Mouse (Mus musculus) embryonic facial prominence, embryonic 13.5 days (tissue): Measurements from ENCODE around the gene Zfp263. TPM values are rescaled to one million over a fixed set of nuclear protein-coding genes. Genes with fewer than 3 reads are reported as not detected.

Experiments
- ATAC-seq: fragments of 200-750 bp; cut with Nextera tagmentation; 2 replicates; pipeline ENCODE4 v1.8.0; 2017; ENCODE audit warnings: low read depth; ENCODE audit not compliant: insufficient number of reproducible peaks, insufficient read depth, low FRiP score, low TSS enrichment
- H3K27ac ChIP-seq: fragments of 300-500 bp; sonication (generic); 2 replicates; pipeline ENCODE4 v1.5.1; 2015; ENCODE audit warnings: moderate library complexity, mild to moderate bottlenecking, inconsistent platforms
- H3K27me3 ChIP-seq: fragments of 300-500 bp; sonication (generic); 2 replicates; pipeline ENCODE4 v1.6.1; 2015; ENCODE audit warnings: mild to moderate bottlenecking, inconsistent platforms
- H3K36me3 ChIP-seq: fragments of 300-500 bp; sonication (generic); 2 replicates; pipeline ENCODE4 v1.6.1; 2015; ENCODE audit warnings: mild to moderate bottlenecking, inconsistent platforms
- H3K4me1 ChIP-seq: fragments of 300-500 bp; sonication (generic); 2 replicates; pipeline ENCODE4 v1.6.1; 2015; ENCODE audit warnings: inconsistent platforms
- H3K4me2 ChIP-seq: fragments of 300-500 bp; sonication (generic); 2 replicates; pipeline ENCODE4 v1.6.1; 2015; ENCODE audit warnings: moderate library complexity, mild to moderate bottlenecking, inconsistent platforms
- H3K4me3 ChIP-seq: fragments of 300-500 bp; sonication (generic); 2 replicates; pipeline ENCODE4 v1.5.1; 2015; ENCODE audit warnings: mild to moderate bottlenecking, inconsistent platforms
- H3K9ac ChIP-seq: fragments of 300-500 bp; sonication (generic); 2 replicates; pipeline ENCODE4 v1.6.1; 2015; ENCODE audit warnings: mild to moderate bottlenecking, inconsistent platforms
- H3K9me3 ChIP-seq: fragments of 300-500 bp; sonication (generic); 2 replicates; pipeline ENCODE4 v1.6.1; 2016; ENCODE audit warnings: inconsistent platforms
- WGBS: fragments of 180-500 bp; shearing (Covaris S2); methylation state at CpG from one replicate; pipeline ENCODE4 v1.1.7; 2015; ENCODE audit warnings: mixed read lengths; 5-methylcytosine and 5-hydroxymethylcytosine counted together
- polyA plus RNA-seq: library from polyadenylated mRNA; unstranded; fragments of >200 nt; fragmentation: Nextera tagmentation; extraction: Ambion mirVana; gene quantifications from 2 replicates; pipeline ENCODE4 v1.2.1, GENCODE M21; 2015

The Zfp263 gene
- polyA plus RNA-seq: 62.5 and 62.7 TPM in 2 replicates

DNA sequence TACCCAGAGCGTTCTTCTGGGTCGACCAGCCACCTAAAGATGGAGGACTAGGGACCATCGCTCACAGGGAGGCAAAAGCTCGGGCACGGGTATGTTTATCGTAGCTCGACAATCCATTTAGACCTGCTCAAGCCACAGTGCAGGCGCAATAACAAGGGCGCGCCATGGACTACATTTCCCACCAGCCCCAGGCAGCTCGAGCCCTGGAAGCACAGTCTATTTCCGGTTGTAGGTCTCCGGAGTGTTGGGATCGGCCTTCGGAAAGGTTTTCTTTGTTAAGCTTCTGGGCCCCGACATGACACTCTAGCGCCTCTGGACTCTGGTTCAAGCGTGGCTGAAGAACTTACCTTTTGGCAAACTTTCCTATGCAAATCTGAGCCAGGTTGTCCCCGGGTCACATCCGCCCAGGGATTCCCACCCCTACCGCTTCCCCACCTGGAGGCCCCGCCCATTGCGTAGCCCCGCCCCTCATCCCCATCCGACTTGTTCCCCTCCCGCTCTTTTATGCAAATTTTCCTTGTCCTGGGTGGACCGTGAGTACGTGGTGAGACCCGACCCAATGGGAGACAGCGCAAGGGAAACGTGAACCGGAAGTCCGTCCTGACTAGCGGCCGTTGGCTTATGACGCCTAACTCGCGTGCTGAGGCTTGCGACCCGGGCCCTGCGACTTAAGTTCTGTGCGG is at the start of gene Zfp263:
Gene Zfp263 (plus strand): TSS at position 591 of the 683 bp plus-strand sequence.
- H3K9me3 ChIP-seq: peaks cover 9% of the 10 kb centered on the region
- H3K4me2 ChIP-seq: peak within 1 kb of the TSS; percentile 94
- H3K9ac ChIP-seq: peak within 1 kb of the TSS; percentile 93
- under 1% methylated on average over 42 of the region's 42 CpGs for WGBS
- no peaks in the 10 kb centered on the region for H3K27me3 ChIP-seq
- H3K36me3 ChIP-seq: peaks cover 32% of the 10 kb centered on the region
- peak within 1 kb of the TSS; percentile 91 for H3K4me3 ChIP-seq
- peak within 1 kb of the TSS; percentile 92 for H3K27ac ChIP-seq
- ATAC-seq: peak; percentile 99
- peaks cover 17% of the 10 kb centered on the region for H3K4me1 ChIP-seq

DNA sequence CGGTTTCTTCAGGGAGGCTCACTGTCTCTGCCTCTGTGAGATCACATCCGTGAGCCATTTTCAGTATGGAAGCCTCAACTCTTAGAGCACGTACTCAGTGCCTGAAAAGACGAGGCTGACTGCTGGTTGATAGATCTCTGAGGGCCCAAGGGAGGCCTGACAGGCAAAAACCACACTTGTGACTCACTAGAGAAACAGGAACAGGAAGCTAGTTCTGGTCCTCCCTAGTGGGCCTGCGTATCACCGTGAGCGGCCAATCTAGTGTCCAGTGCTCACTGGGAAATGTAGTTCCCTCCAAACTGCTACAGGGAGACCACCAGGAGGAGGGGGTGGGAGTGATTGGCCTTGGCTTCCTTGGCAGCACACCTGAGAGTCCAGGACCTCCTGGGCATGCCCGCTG is 44.6 kb upstream of the Zfp263 start:
- no peaks in the 10 kb centered on the region for H3K4me1 ChIP-seq
- H3K27ac ChIP-seq: no peak overlapping the region
- 80% methylated on average over 8 of the region's 8 CpGs for WGBS
- H3K9me3 ChIP-seq: no peaks in the 10 kb centered on the region
- H3K4me3 ChIP-seq: no peak overlapping the region
- H3K36me3 ChIP-seq: no peaks in the 10 kb centered on the region
- no peak for ATAC-seq
- H3K27me3 ChIP-seq: no peaks in the 10 kb centered on the region
- H3K4me2 ChIP-seq: no peak overlapping the region
- no peak overlapping the region for H3K9ac ChIP-seq

DNA sequence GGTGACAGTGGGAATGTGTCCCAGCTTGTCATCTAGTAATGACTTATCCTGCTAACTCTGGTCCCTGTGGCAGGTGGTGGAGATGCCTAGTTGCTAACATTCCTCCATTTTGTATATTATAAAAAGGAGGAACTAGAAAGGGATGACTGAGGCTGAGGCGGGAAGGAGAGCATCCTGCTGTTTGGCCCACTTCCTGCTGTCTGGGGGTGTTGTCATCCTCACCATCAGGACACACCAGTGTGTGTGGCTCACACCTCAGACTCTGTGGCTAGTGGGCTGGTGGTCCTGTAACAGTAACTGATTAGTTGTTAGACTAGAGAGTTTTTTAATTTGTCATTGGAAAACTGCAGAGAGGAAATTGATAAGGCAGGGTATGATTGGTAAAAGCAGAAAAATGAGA is 43.0 kb upstream of the Zfp263 start:
- no peaks in the 10 kb centered on the region for H3K4me1 ChIP-seq
- no peaks in the 10 kb centered on the region for H3K9me3 ChIP-seq
- no peaks in the 10 kb centered on the region for H3K36me3 ChIP-seq
- WGBS: 75% methylated on average over 1 of the region's 1 CpGs
- no peak overlapping the region for H3K4me2 ChIP-seq
- no peaks in the 10 kb centered on the region for H3K27me3 ChIP-seq
- no peak overlapping the region for H3K9ac ChIP-seq
- H3K27ac ChIP-seq: no peak overlapping the region
- no peak overlapping the region for H3K4me3 ChIP-seq
- ATAC-seq: no peak

DNA sequence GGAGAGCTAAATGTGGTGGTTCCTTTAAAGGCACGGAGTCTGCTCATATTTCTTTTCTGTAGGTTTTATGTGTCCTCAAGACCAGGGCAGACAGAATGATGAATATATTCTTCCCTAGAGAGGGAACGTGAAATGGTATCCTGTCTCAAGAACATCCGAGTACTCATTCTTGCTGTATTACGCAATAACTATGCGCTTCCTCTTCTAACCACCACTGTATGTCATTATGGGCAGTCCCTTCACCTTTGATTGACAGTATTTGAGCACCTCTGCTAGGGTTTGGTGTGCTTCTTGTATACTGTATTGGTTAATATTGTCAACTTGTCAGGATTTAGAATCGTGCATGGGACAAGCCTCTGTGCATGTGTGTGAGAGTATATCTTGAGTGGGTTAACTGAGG is 37.2 kb upstream of the Zfp263 start:
- H3K4me3 ChIP-seq: no peak overlapping the region
- H3K9ac ChIP-seq: no peak overlapping the region
- 83% methylated on average over 6 of the region's 6 CpGs for WGBS
- no peak overlapping the region for H3K4me2 ChIP-seq
- no peak overlapping the region for H3K27ac ChIP-seq
- no peaks in the 10 kb centered on the region for H3K4me1 ChIP-seq
- no peak for ATAC-seq
- no peaks in the 10 kb centered on the region for H3K36me3 ChIP-seq
- no peaks in the 10 kb centered on the region for H3K27me3 ChIP-seq
- no peaks in the 10 kb centered on the region for H3K9me3 ChIP-seq

DNA sequence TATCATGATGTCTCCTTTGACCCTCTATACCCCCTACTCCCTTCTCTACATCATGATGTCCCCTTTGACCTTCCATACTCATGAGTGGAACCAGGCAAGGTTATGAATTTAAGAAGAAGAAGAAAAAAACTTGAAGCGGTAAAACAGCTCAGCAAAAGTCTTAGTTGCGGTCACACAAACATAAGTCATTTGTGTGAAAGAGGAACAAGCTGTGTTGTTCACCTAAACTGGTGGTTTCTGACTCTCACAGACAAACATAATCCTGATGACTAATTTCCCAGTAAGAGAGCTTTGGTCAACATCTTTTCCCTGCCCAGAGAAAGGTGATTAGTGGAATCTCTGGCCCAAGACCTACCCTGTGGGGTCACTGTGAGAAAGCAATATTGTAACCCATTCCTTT is 29.2 kb upstream of the Zfp263 start:
- Histone ChIP-seq H3K4me1 (no peaks in the 10 kb centered on the region), H3K27me3 (no peaks in the 10 kb centered on the region), H3K9me3 (peaks cover 3% of the 10 kb centered on the region; the same call in 1 of the 2 replicates), H3K4me3 (no peak overlapping the region), H3K4me2 (no peak overlapping the region), H3K36me3 (no peaks in the 10 kb centered on the region), H3K9ac (no peak overlapping the region), H3K27ac (no peak overlapping the region)
- WGBS: 89% methylated on average over 2 of the region's 2 CpGs
- no peak for ATAC-seq

DNA sequence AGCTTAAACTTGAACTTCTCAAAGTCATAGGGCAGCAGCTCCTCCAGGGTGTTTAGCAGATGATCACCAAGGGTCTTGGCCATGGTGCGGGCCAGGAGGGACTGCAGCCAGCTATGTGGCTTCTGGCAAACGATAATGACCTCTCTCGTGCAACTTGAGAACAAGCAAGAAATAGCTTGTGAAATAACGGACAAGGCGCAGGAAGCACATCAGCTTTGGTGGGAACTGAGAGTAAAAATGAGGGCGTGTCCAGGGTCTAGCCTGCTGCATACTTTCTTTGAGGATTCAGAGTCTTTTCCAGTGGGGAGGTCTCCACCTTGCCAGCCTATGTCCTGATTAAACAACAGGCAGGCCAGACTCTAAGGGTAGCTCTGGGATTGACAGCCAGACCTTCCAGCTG is 25.9 kb upstream of the Zfp263 start, which contains the start of gene Mefv:
Gene Mefv (minus strand): TSS at position 118 of the 400 bp plus-strand sequence.
- Histone ChIP-seq H3K4me1 (no peaks in the 10 kb centered on the region), H3K9me3 (peaks cover 3% of the 10 kb centered on the region; the same call in 1 of the 2 replicates), H3K4me2 (no peak within 1 kb of the TSS), H3K27me3 (no peaks in the 10 kb centered on the region), H3K27ac (no peak within 1 kb of the TSS), H3K4me3 (no peak within 1 kb of the TSS), H3K9ac (no peak within 1 kb of the TSS), H3K36me3 (no peaks in the 10 kb centered on the region)
- no peak for ATAC-seq
- 84% methylated on average over 6 of the region's 6 CpGs for WGBS

DNA sequence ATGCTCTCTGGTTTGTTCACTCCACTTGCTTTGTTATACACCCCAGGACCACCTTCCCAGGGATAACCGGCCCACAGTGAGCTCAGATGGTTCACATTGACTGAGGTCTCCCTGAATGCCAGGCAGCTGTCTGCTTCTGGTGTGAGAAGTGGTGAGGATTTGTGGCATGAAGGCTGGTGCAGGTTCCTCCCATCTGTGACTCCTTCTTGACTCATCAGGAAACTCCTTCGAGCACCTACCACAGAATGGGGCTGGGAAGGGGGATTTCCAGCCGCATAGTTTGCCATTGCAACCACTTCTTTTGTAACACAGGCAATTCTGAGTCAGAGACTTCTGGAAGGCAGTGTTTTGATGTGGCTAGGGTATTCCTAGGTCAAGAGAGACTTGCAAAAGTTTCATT is 20.7 kb upstream of the Zfp263 start:
- Histone ChIP-seq H3K36me3 (no peaks in the 10 kb centered on the region), H3K9me3 (no peaks in the 10 kb centered on the region), H3K4me1 (no peaks in the 10 kb centered on the region), H3K27me3 (no peaks in the 10 kb centered on the region), H3K9ac (no peak overlapping the region), H3K4me2 (no peak overlapping the region), H3K4me3 (no peak overlapping the region), H3K27ac (no peak overlapping the region)
- 78% methylated on average over 3 of the region's 3 CpGs for WGBS
- ATAC-seq: no peak

DNA sequence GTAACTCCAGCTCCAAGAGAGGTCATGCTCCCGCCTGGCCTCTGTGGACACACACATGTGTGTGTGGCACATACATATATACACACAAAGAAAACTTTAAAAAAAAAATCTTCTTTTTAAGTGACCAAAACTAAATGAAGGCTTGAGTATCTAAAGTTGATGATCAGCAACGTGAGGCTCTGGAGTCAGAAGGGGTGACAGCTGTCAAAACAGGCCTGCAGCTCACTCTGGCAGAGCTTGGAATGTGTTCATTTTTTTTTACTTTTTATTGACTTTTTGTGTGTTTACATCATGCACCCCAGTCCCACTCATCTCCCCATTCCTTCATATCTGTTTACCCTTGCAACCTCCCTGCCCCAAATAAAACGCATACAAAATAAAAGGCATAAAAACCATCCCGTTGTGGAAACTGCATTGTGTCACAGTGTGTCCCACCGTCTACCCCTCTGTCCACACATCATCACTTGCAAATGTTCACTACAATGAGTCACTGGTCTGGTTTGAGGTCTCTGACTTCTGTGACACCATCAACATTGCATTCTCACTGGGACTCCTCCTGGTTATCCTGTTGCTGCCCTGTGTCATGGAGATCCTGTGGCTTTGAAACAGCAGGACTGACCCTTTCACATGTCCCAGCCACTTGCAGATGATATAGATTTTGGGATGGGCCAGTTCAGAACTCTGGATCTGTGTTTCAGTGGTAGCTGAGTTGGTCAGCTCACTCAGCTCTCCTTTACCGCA is 15.7 kb upstream of the Zfp263 start:
- Histone ChIP-seq H3K4me3 (no peak overlapping the region), H3K4me1 (no peaks in the 10 kb centered on the region), H3K27me3 (no peaks in the 10 kb centered on the region), H3K9ac (no peak overlapping the region), H3K27ac (no peak overlapping the region), H3K36me3 (no peaks in the 10 kb centered on the region), H3K4me2 (no peak overlapping the region), H3K9me3 (no peaks in the 10 kb centered on the region)
- WGBS: 81% methylated on average over 6 of the region's 6 CpGs
- ATAC-seq: no peak

DNA sequence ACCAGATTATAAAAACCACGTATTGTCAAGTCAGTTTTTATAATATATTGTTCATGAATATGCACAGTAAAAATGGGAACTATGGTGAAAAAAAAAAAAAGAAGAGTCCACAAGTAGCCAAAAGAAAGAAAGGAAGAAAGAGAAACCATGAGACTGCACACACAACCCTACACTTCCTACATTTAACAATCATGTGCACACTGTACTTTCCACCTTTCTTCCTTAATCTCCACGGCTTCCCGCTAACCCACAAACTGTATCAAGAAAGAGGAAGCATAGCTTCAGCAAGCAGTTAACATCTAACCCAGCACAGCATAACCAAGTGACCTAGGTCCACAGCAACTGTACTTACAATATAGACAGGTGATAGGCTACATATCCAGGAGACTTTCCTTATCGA is 11.3 kb upstream of the Zfp263 start:
- ATAC-seq: no peak
- no peaks in the 10 kb centered on the region for H3K4me1 ChIP-seq
- no peaks in the 10 kb centered on the region for H3K27me3 ChIP-seq
- no peaks in the 10 kb centered on the region for H3K9me3 ChIP-seq
- H3K36me3 ChIP-seq: no peaks in the 10 kb centered on the region
- H3K27ac ChIP-seq: no peak overlapping the region
- WGBS: 88% methylated on average over 4 of the region's 4 CpGs
- H3K4me3 ChIP-seq: no peak overlapping the region
- no peak overlapping the region for H3K4me2 ChIP-seq
- no peak overlapping the region for H3K9ac ChIP-seq

DNA sequence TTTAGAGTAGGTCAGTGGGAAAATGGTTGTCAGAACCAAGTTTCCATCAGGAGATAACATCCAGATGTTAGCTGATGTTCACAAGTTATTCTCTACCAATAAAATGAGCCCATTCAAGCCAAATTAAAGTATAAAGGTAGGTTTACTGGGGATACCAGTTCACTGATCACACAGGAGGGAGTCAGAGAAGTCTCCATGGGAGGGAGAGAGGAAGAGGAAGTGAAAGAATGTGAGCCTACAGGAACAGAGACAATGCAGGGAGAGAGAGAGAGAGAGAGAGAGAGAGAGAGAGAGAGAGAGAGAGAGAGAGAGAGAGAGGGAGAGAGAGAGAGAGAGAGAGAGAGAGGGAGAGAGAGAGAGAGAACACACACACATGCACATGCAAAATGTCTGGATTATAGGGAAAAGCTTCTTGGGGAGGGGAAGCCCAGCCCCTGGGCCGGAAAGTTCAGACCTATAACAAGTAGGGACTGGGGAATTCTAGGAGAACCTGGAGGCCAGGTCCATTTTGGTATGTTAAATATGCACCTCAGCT is 10.6 kb upstream of the Zfp263 start:
- H3K9me3 ChIP-seq: no peaks in the 10 kb centered on the region
- no peak for ATAC-seq
- H3K4me1 ChIP-seq: no peaks in the 10 kb centered on the region
- H3K4me3 ChIP-seq: no peak overlapping the region
- peaks cover 3% of the 10 kb centered on the region; the same call in 1 of the 2 replicates for H3K27me3 ChIP-seq
- no peaks in the 10 kb centered on the region for H3K36me3 ChIP-seq
- no peak overlapping the region for H3K9ac ChIP-seq
- no peak overlapping the region for H3K27ac ChIP-seq
- 71% methylated on average over 1 of the region's 1 CpGs for whole genome bisulfite sequencing
- H3K4me2 ChIP-seq: no peak overlapping the region

DNA sequence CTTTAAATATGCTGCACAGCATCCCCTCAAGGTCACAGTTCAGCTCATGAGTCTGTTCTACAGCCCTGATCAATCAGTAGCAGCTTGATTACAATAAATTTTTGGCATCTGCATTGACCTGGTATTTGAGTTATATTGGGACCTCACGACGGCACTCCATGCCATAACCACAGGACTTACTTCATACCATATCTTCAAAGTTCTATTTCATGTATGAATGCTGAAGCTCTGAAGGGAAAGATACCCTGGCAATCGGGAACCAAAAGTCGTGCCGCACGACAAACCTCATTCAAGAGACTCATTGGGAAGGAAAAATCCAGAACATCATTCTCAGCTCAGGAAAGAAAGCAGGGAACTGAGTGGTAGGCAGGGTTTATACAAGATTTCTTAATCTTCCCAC is 1.4 kb upstream of the Zfp263 start:
- Histone ChIP-seq H3K27me3 (peaks cover 3% of the 10 kb centered on the region; the same call in 1 of the 2 replicates), H3K4me1 (peaks cover 17% of the 10 kb centered on the region), H3K4me2 (no peak overlapping the region), H3K36me3 (peaks cover 22% of the 10 kb centered on the region), H3K27ac (no peak overlapping the region), H3K4me3 (peak overlapping the region; percentile 91; the same call in 1 of the 2 replicates), H3K9me3 (no peaks in the 10 kb centered on the region), H3K9ac (no peak overlapping the region)
- 90% methylated on average over 6 of the region's 6 CpGs for WGBS
- no peak for ATAC-seq
